Mouse (Mus musculus): ENCODE results near the gene Dhps. TPM values are rescaled to one million over a fixed set of nuclear protein-coding genes. Genes with fewer than 3 reads are reported as not detected.
"Not testable (repeated sequence)": the region's sequence is repeated elsewhere in the genome, so short reads cannot be mapped to it uniquely, and the experiment has no call there.

Dhps gene
- polyA plus RNA-seq, 1 experiment = 44.5 TPM

DNA sequence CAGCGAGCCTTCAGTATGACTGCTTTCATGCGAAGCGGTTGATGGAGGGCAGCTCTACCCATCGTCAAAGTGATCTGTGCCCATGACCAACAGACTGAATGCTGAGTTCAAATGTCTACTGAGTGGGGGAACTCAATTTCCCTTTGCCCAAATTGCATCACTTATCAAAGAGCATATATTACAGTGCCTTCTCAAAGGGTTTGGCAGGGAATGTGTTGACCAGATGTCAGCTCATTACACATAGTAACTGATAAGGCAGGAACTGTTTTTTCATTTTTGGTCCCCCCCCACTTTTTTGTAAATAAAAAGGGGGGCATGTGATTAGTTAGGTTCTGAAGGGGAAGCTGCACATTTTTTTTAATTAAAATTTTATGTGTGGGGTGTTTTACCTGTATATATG, 9.0 kb upstream of the Dhps start:
- no peak for DNase-seq (ENCODE audit: low read depth)

DNA sequence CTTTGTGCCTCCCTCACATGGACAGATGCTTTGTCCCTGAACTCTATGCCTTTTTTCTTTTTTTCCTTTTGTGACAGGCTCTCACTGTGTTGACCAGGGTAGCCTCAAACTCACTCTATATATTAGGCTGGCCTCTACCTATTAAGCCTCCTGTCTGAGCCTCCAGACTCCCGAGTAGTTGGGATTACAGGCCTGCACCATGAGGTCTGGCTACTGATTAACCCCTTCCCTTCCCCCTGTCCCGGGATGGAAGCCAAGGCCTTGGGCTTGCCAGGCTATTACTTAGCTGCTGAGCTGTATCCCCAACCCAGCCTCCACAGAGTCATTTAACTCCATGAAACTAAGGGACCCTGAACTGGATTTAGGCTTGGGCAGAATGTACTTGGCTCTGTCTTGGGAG, 6.3 kb upstream of the Dhps start:
- DNase-seq (ENCODE audit: low read depth) = no peak

DNA sequence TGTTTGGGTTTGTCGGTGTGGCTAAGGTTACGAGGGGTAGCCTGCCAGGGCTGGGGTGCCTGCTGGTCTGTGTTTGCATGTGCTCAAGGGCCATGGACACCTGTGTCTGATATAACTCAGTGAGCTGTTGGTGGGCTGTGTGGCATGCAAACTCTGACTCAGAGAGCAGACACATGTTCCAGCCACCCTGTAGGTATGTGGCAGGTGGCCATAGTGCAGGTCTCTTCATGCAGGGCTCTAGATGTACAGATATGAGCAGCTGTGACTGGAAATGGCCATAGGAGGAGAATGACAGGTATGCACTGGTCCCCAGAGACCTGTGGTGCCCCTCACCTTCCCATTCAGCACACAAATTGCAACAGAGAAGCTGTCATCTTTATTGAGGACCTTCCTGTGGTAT, 4.4 kb upstream of the Dhps start:
- peak; percentile 64 for DNase-seq (ENCODE audit: low read depth)

DNA sequence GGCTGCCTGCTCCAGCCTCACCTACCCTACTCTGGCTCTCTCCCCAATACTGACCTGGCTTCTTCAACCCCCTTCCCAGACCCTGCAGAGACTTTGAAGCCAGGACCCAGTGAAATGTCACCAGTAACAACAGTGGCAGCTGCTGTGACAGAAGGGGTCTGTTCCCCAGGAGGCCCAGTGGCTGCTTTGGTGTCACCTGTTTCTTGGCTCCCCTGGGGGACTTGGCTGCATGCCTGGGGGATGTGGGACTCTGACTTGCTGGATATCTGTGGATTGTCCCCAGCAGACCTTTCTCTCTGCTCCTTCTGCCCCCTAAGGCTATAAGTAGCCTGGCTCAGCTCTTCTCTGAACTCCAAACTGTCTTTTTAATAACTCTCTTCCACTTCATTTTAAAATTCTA, 3.6 kb upstream of the Dhps start, which contains the start of gene Gm5741:
TSS of gene Gm5741 (minus strand) at position 1 of the 400 bp plus-strand sequence.
- no peak for DNase-seq (ENCODE audit: low read depth)

DNA sequence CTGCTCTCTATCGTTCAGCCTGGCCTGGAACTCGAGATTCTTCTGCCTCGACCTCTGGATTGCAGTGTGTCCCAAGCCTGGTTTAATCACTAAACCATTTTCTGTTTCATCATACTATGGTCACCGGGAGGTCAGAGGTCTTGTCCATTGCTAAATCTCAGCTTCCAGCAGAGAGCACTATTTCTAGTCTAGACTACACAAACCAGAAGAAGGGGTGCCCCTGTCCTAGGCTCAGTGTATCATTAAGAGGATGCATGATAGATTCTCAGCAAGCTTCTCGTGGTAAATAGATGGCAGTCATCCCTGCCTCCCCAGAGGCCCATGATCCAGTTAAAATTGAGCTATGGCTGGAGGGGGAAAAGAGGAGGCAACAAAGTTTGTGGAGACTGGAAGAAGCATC, 516 bp upstream of the Dhps start:
- DNase-seq (ENCODE audit: low read depth) = no peak

DNA sequence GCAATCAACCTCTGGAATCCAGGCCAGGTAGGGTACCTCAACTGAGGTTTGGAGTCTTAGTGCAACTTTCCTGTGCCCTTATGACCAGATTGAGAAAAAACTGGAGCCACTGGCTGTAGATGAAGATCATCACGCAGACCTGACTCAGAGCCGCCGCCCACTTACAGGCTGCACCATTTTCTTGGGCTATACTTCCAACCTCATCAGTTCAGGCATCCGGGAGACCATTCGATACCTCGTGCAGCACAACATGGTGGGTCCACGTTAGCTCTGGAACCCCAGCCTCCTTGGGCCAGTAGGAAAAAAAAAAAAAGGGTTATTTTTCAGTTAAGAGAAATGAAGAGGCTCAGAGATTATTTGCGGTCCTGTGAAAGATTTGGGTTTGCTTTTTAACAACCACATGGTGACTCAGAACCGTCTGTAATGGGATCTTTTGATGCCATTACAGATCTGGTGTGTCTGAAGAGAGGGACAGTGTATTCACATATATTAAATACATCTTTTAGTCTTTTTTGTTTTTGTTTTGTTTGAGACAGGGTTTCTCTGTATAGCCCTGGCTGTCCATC, 890 bp downstream of the Dhps start:
- no peak for DNase-seq (ENCODE audit: low read depth)

DNA sequence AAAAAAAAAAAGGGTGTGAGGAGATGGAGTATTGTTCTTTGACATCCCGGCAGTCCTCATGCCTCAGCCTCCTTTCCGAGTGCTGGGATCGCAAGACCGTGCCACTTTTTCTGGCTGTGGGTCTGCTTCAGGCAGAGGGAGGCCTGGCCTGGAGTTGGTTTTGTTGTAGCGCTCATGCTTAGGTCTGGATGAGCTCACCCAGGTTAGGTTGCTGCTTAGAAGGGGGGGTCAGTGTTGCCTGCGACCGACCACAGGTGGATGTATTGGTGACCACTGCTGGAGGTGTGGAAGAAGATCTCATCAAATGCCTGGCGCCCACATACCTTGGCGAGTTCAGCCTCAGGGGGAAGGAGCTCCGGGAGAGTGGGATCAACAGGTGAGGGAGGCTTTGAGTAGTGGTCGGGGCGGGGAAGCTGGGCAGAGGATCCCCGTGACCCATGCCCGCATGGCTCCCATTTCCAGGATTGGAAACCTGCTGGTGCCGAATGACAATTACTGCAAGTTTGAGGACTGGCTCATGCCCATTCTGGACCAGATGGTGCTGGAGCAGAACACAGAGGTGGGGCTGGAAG, 1.6 kb downstream of the Dhps start:
- DNase-seq (ENCODE audit: low read depth) = no peak

DNA sequence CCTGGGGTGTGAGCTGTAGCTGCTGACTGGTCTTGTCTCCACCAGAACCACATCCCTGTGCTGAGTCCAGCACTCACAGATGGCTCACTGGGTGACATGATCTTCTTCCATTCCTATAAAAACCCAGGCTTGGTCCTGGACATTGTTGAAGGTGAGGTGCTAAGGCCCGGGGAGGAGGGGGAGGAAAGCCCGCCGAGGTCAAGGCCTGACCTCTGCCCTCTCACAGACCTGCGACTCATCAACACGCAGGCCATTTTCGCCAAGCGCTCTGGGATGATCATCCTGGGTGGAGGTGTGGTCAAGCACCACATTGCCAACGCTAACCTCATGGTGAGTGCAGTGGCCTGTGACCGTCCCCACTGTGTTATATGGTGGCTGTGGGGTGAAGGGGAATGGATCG, 2.6 kb downstream of the Dhps start:
- DNase-seq (ENCODE audit: low read depth) = no peak

DNA sequence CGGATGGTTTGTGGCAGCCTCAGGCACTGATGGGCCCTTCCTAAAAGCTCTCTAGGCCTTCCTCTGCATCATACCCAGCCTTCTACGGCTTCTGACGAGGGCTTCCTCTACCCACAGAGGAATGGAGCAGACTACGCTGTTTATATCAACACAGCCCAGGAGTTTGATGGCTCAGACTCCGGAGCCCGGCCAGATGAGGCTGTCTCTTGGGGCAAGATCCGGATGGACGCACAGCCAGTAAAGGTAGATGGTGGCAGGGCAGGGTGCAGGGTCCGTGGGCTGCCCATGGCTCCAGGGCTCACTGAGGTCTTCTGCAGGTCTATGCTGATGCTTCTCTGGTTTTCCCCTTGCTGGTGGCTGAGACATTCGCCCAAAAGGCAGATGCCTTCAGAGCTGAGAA, 3.1 kb downstream of the Dhps start:
- no peak for DNase-seq (ENCODE audit: low read depth)

DNA sequence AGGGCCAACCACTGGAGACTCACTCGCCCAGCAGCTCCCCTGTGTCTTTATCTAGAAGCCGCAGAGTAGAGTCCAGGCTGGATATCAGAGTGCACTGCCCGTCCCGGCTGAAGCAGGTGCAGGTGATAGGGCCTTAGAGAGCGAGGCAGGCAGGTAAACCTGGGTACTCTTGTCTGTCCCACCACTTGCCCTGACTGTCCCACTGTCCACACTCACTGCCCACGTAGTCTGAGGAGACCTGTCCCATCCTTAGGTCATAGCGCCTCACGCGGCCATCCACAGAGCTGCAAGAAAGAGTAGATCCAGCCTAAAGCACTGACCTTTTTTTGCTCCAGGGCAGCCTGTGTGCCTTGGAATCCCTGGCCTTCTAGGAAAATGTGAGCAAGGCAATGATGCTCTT, 4.4 kb downstream of the Dhps start:
- DNase-seq (ENCODE audit: low read depth) = no peak

DNA sequence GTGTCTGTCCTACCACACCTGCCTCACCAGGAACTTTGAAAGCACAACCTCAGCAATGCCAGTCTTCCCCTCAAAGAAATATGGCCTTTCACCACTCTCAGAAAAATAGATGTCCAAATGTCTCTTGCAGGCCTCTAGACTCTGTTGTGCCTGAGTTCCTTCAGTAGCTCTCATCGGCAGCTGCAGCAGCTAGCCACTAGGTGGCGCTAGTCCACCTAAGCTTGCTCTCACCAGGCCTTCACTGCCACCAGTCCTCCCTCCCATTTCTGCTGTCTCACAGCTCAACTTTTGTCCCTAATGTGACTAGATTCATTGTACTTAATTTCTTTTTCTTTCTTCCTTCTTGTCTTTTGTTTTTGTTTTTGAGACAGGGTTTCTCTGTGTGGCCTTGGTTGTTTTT, 5.4 kb downstream of the Dhps start:
- no peak for DNase-seq (ENCODE audit: low read depth)

DNA sequence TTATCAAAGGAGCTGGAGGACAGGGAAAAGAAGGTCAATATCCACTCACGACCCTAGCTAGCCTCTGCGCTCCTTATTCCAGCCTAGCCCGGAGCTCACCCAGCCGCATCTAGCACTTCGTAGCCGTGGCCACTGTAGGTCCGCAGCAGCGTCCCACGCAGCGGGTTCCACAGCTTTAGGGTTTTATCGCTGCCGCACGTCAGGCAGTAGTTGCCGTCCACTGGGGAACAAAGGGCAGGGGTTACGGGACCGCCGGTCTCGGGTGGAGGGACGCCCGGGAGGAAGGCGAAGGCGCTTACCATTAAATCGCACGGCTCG, 8.6 kb downstream of the Dhps start:
- no peak for DNase-seq (ENCODE audit: low read depth)

DNA sequence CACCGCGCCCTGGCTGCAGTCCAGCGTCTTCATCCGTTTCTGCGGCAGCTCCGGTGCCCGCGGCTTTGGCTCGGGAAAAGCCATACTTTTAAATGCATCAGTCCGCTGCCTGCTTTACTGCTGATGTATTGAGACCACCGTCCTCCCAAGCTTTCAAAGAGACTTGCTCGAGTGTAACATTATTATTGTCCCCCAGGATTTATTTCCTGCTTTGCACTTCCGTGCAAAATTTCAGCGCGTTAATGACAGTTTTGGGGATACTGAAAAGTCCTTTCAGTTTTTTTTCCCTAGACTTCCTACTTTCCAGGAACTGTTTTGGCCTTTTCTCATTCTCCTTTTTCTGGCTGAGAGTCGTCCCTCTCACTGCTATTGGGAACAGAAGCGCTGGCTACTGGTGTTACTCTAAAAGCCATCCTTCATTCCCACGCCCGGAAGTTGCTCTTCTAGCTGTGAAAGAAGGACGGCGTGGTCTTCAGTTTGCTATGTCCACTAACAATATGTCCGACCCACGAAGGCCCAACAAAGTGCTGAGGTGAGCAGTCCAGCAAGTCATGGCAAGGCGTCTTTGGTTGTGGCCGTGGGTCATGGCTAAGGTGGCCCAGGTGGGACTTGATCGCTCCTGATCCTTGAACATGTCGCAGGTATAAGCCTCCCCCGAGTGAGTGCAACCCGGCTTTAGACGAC, 9.1 kb downstream of the Dhps start, which contains the start of gene Wdr83os:
TSS of gene Wdr83os (plus strand) at position 209 of the 684 bp plus-strand sequence.
- DNase-seq (ENCODE audit: low read depth) = no peak

DNA sequence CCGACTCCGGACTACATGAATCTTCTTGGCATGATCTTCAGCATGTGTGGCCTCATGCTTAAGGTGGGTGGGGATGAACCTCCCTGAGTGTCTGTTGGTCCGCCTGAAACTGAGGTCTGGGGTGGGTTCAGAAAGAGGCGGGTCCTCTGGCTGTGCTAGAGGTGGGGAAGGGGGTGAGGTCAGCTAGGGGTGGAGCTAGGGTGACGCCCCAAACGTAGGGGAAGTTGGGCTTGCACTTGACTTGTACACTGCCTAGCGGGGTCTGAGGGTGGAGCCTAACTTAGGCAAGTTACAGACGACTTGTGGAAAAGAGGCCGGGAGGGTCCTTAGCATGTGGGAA, 9.6 kb downstream of the Dhps start, which contains the start of gene Wdr83:
TSS of gene Wdr83 (minus strand) at position 91 of the 340 bp plus-strand sequence.
- DNase-seq (ENCODE audit: low read depth) = no peak

DNA sequence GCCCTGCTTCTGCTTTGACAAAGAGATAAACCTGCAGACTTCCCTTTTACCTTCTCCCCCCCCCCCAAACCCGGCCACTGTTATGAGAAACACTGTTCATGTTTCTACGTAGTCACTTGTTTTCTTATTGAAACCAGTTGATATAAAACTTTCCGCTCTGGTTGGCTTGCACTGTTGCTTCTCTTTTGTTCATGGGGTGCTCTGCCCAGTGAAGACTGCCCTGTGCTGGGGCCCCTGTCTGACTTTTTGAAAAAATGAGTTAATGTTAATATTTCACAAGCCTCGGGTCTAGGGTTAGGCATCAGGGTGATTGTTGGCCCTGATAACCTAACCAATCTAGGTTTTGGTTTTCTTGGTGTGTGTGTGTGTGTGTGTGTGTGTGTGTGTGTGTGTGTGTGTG, 10.6 kb downstream of the Dhps start:
- not testable (repeated sequence) for DNase-seq (ENCODE audit: low read depth)

DNA sequence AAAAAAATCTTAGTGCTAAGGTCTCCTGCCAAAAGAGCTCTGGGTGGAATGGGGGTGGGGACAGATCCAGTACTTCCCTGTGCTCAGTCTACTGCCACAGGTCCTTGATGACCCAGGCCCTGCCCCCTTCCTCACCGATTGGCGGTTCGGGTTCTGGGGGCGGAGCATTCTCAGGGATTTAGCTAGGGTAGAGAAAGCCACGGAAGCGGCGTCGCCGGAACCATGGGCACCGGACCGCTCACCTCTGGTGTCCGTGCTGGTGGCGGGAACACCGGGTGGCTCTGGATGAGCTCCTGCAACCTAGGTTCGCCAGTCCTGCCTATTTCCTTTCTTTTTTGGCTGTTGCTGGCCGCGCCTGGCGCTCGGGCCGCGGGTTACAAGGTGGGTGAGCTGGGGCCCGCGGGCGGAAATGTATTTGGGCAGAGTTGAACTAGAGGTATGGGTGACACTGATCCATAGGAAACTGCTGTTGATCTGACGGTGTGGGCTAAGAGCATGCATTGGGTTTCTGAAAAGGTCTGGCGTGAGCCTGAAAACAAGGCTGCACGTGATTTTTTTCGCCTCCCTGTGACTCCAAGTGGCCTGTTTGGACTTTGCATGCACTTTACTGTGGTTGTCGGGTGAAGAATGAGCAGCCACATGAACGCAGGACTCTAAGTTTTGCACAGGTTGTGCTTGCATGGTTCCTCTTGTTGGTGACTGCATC, 11.7 kb downstream of the Dhps start, which contains the start of gene Man2b1:
TSS of gene Man2b1 (plus strand) at position 163 of the 706 bp plus-strand sequence.
- no peak for DNase-seq (ENCODE audit: low read depth)

DNA sequence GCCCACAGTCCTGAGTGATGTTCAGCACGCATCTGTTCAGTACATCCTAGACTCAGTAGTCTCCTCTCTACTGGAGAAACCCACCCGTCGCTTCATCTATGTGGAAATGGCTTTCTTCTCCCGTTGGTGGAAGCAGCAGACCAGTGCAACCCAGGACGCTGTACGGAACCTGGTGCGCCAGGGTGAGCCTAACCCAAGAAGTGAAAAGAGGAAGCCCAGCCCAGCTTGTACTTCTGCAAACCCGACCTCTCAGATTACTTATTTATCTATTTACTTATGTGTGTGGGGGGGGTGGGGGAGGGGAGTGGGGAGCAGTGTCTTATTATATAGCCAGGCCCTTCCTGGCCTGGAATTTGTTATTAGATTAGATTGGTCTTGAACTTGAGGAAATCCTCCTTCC, 13.1 kb downstream of the Dhps start:
- DNase-seq (ENCODE audit: low read depth) = no peak

DNA sequence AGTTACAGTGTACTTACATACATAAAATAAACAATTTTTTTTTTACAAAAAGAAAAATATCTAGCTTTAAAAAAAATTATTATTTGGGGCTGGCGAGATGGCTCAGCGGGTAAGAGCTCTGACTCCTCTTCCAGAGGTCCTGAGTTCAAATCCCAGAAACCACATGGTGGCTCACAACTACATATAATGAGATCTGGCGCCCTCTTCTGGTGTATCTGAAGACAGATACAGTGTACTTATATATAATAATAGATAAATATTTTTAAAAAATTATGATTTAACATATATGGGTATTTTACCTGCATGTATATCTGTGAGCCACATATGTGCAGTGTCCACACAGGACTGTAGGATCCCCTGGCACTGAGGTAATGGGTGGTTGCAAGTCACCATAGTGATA, 14.7 kb downstream of the Dhps start:
- no peak for DNase-seq (ENCODE audit: low read depth)

DNA sequence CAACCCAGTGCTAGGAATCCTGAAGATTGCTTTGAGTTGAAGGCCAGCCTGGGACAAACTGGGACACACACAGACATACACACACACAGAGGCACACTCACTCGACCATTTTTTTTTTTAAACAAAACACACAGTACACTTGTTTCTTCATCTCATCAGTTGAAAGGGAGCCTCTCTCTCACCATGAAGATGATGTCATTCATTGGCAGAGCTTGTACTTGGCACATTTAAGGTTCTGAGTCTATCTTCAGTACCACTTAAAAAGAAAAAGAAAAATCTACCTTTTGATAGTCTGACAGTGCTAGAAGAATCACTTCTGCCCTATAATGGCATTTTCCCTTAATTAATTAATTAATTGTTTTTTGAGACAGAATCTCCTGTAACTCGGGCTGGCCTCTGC, 17.2 kb downstream of the Dhps start:
- DNase-seq (ENCODE audit: low read depth) = no peak

DNA sequence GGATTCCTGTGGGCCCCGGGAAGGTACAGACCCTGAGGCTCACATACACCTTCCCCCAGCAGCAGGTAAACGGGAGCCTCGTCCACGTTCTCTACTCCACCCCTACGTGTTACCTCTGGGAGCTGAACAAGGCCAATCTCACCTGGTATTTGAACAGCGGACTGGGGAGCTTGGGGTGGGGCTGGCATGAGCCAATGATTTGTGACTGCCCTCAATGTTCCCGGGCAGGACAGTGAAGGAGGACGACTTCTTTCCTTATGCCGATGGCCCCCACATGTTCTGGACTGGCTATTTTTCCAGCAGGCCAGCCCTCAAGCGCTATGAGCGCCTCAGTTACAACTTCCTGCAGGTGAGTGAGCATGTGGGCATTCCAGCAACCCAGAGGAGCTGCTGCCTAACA, 19.3 kb downstream of the Dhps start:
- DNase-seq (ENCODE audit: low read depth) = no peak

DNA sequence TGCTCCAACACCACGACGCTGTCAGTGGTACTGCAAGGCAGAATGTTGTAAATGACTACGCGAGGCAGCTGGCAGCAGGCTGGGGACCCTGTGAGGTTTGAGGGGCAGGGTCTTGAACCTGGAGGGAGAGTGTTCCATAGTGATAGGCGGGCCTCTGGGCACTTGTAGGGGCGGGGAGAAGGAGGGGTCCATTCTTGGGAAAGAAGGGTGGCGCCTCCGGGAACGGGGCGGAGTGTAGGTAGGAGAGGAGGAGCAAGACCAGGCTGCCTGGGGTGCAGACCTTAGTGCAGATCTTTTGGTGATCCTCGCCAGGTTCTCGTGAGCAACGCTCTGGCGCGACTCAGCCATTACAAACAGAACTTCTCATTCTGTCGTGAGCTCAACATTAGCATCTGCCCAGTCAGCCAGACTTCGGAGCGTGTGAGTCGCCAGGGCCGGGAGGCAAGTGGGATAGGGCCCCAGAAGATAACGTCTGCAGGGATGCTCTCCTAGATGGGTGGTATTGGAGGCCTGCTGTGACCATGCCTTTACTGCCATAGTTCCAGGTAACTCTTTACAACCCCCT, 20.1 kb downstream of the Dhps start:
- DNase-seq (ENCODE audit: low read depth) = no peak

DNA sequence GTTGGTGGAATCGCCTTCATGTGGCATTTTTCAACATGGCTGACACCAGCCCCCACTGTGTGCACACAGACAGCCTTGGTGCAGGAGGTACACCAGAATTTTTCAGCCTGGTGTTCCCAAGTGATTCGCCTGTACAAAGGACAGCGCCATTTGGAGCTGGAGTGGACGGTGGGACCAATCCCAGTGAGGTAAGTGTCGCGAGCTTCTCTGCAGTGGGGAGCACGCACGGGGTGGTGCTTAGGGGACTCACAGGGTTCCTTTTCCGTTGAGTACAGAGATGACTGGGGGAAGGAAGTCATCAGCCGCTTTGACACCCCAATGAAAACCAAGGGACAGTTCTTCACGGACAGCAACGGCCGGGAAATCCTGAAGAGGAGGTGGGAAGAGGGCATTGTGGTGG, 23.5 kb downstream of the Dhps start:
- no peak for DNase-seq (ENCODE audit: low read depth)

DNA sequence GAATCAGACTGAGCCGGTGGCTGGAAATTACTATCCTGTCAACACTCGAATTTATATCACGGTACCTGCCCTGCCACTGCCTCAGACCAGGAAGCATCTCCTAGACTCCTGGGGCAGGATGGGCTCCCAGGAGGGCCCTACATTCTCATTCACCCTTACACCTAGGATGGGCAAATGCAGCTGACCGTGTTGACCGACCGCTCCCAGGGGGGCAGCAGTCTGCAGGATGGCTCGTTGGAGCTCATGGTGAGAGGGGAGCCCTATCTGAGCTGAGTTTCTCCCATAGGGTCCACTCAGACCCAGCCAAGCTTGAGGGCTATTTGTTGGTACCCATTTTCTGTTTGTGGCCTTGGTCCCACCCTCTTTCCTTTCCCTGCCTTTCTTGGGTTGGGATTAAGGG, 24.0 kb downstream of the Dhps start:
- no peak for DNase-seq (ENCODE audit: low read depth)

All from gonadal fat pad, adult 2 months (tissue).